Mouse (Mus musculus): ENCODE data around the gene Fam43b. TPM values are rescaled to one million over a fixed set of nuclear protein-coding genes. Genes with fewer than 3 reads are reported as not detected.
"Not testable (repeated sequence)": the region's sequence is repeated elsewhere in the genome, so short reads cannot be mapped to it uniquely, and the experiment has no call there.

Gene Fam43b
- 5.9 and 9.1 TPM in 2 replicates for polyA plus RNA-seq (2014; fragmentation: Nextera tagmentation; extraction: Ambion mirVana)

DNA sequence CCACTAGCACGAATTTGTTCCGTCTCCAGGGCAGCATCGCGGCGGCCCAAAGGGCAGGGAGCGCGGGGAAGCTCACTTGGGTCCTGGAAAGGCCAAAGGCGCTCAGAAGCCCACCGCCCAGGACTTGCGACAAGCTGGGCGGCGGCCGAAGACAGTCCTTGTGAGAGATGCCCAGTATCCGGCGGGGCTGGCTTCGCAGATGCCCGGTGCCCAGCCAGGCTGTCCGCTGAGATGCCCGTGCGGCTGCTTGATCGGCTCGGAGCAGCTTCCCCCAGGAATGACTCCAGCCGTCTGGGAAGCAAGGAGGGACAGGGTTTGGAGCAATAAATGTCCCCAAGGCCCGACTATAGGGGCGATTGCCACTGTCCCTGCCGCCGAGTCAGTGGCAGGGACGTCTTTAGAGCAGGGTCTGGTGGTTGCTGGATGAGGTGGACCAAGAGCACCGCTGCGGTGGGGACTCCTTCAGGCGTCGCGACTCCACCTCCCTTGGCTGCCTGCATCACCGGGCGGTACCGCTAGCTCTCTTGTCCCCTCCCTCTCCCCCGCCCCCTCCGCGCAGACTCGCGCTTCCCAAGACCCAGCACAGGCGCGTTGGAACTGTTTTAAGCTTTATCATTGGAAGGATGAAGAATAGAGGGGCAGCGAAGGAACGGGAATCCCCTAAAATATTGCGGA lies at the start of gene Fam43b:
Fam43b (minus strand) TSS at position 558 of the 675 bp plus-strand sequence.
- Histone ChIP-seq H3K36me3 (ENCODE audit: control insufficient read depth, insufficient read depth, low read length) (no peaks in the 10 kb centered on the region), H3K4me2 (ENCODE audit: low read depth, low read length) (peak within 1 kb of the TSS; percentile 76), H3K9ac (replicated peaks; ENCODE audit: low read depth, low read length) (peak within 1 kb of the TSS; percentile 48), H3K27ac (ENCODE audit: low read depth, low read length) (no peak within 1 kb of the TSS), H3K4me1 (ENCODE audit: control insufficient read depth, insufficient read depth, low read length) (peaks cover 7% of the 10 kb centered on the region; the same call in 1 of the 2 replicates), H3K4me3 (ENCODE audit: low read depth, low read length) (peak within 1 kb of the TSS; percentile 40), H3K9me3 (ENCODE audit: control insufficient read depth, low read length) (no peaks in the 10 kb centered on the region), H3K27me3 (ENCODE audit: control insufficient read depth, insufficient read depth, low read length) (peaks cover 36% of the 10 kb centered on the region)
- WGBS, result 1% methylated on average over 42 of the region's 46 CpGs
- peak; percentile 51; the same call in 1 of the 2 replicates for ATAC-seq (ENCODE audit: low read depth)

DNA sequence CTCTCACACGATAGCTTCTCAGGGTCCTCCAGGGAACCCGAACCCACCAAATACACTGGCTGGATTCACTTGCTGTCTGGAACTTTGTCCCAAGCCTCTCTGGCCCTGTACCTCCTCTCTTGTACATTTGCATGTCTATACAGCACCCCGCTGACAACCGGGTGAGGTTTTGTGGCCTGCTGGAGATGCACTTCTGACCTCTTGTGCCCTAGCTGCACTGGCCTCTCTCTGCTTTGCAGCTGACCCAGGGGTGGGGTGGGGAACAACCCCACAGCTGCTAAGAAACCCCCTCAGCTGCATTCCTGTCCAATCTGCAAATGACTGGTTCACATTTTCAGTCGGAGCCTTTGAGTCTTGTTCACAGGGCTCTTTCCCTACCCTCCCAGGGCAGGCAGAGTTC lies 48.6 kb upstream of the Fam43b start:
- no peak for ATAC-seq (ENCODE audit: low read depth)
- no peaks in the 10 kb centered on the region for H3K27me3 ChIP-seq (ENCODE audit: control insufficient read depth, insufficient read depth, low read length)
- H3K4me1 ChIP-seq (ENCODE audit: control insufficient read depth, insufficient read depth, low read length), result peaks cover 19% of the 10 kb centered on the region
- H3K4me2 ChIP-seq (ENCODE audit: low read depth, low read length), result no peak overlapping the region
- H3K9me3 ChIP-seq (ENCODE audit: control insufficient read depth, low read length), result no peaks in the 10 kb centered on the region
- no peak overlapping the region for H3K4me3 ChIP-seq (ENCODE audit: low read depth, low read length)
- 5% methylated on average over 5 of the region's 5 CpGs for WGBS
- H3K27ac ChIP-seq (ENCODE audit: low read depth, low read length), result no peak overlapping the region
- no peak overlapping the region for H3K9ac ChIP-seq (replicated peaks; ENCODE audit: low read depth, low read length)
- H3K36me3 ChIP-seq (ENCODE audit: control insufficient read depth, insufficient read depth, low read length), result peaks cover 15% of the 10 kb centered on the region

DNA sequence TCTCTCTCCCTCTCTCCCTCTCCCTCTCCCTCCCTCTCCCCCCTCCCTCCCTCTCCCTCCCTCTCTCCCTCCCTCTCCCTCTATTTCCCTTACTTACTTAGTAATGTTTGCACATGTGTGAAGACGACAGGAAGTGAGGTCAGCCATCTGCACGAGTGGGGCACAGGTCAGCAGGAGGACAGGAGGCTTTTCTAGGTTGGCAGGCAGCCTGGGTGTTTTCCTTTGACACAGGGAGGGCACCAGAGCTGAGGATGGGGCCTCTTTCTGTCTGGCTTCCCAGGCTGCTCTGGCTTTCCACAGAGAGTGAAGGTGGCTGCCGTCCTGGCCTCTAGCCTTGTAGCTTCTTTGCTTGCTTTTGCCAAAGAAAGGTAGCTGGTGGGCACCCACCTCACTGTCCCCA lies 43.7 kb upstream of the Fam43b start:
- Histone ChIP-seq H3K9me3 (ENCODE audit: control insufficient read depth, low read length) (no peaks in the 10 kb centered on the region), H3K36me3 (ENCODE audit: control insufficient read depth, insufficient read depth, low read length) (peaks cover 38% of the 10 kb centered on the region), H3K4me3 (ENCODE audit: low read depth, low read length) (no peak overlapping the region), H3K27me3 (ENCODE audit: control insufficient read depth, insufficient read depth, low read length) (no peaks in the 10 kb centered on the region), H3K27ac (ENCODE audit: low read depth, low read length) (no peak overlapping the region), H3K4me1 (ENCODE audit: control insufficient read depth, insufficient read depth, low read length) (peaks cover 10% of the 10 kb centered on the region), H3K4me2 (ENCODE audit: low read depth, low read length) (no peak overlapping the region), H3K9ac (replicated peaks; ENCODE audit: low read depth, low read length) (no peak overlapping the region)
- ATAC-seq (ENCODE audit: low read depth), result no peak
- 68% methylated on average over 3 of the region's 3 CpGs for WGBS

- Histone ChIP-seq H3K4me1 (ENCODE audit: control insufficient read depth, insufficient read depth, low read length) (peaks cover 10% of the 10 kb centered on the region), H3K9ac (replicated peaks; ENCODE audit: low read depth, low read length) (peak within 1 kb of the TSS; percentile 74), H3K4me3 (ENCODE audit: low read depth, low read length) (peak within 1 kb of the TSS; percentile 73), H3K36me3 (ENCODE audit: control insufficient read depth, insufficient read depth, low read length) (peaks cover 23% of the 10 kb centered on the region), H3K27ac (ENCODE audit: low read depth, low read length) (peak within 1 kb of the TSS; percentile 83), H3K27me3 (ENCODE audit: control insufficient read depth, insufficient read depth, low read length) (no peaks in the 10 kb centered on the region), H3K9me3 (ENCODE audit: control insufficient read depth, low read length) (no peaks in the 10 kb centered on the region), H3K4me2 (ENCODE audit: low read depth, low read length) (peak within 1 kb of the TSS; percentile 89)
- ATAC-seq (ENCODE audit: low read depth), result peak; percentile 91
- WGBS, result under 1% methylated on average over 64 of the region's 64 CpGs
These were observed 38.3 kb upstream of the Fam43b start, which contains the start of gene Mul1 for GRCm38 (mm10) chr4:138434347-138435316. TSS of gene Mul1 (plus strand) at chr4:138434671.

DNA sequence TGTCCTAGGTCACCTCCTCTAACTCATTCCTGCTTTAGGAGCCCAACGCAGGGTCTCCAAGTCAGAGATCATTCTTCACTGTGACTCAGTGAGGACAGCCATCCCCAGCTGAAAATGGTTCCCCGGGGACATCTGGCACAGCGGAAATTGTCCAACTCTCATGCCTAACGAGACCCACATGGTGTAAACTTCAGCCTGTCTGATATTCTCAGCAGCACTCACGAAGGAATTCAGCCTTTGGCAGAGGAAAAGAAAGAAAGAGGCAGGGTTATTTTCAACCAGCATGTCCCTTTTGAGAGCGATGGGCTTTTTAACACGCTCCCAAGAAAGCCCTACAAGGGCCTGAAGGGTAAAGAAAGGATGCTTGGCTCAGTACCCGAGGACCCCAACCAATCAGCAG lies 35.0 kb upstream of the Fam43b start:
- Histone ChIP-seq H3K4me2 (ENCODE audit: low read depth, low read length) (no peak overlapping the region), H3K27ac (ENCODE audit: low read depth, low read length) (no peak overlapping the region), H3K4me3 (ENCODE audit: low read depth, low read length) (no peak overlapping the region), H3K36me3 (ENCODE audit: control insufficient read depth, insufficient read depth, low read length) (no peaks in the 10 kb centered on the region), H3K9me3 (ENCODE audit: control insufficient read depth, low read length) (no peaks in the 10 kb centered on the region), H3K4me1 (ENCODE audit: control insufficient read depth, insufficient read depth, low read length) (peaks cover 10% of the 10 kb centered on the region), H3K27me3 (ENCODE audit: control insufficient read depth, insufficient read depth, low read length) (no peaks in the 10 kb centered on the region), H3K9ac (replicated peaks; ENCODE audit: low read depth, low read length) (no peak overlapping the region)
- no peak for ATAC-seq (ENCODE audit: low read depth)
- 52% methylated on average over 8 of the region's 8 CpGs for WGBS

- 42% methylated on average over 3 of the region's 3 CpGs for WGBS
- Histone ChIP-seq H3K4me3 (ENCODE audit: low read depth, low read length) (no peak overlapping the region), H3K9ac (replicated peaks; ENCODE audit: low read depth, low read length) (no peak overlapping the region), H3K4me2 (ENCODE audit: low read depth, low read length) (no peak overlapping the region), H3K4me1 (ENCODE audit: control insufficient read depth, insufficient read depth, low read length) (no peaks in the 10 kb centered on the region), H3K9me3 (ENCODE audit: control insufficient read depth, low read length) (no peaks in the 10 kb centered on the region), H3K27ac (ENCODE audit: low read depth, low read length) (no peak overlapping the region), H3K36me3 (ENCODE audit: control insufficient read depth, insufficient read depth, low read length) (no peaks in the 10 kb centered on the region), H3K27me3 (ENCODE audit: control insufficient read depth, insufficient read depth, low read length) (no peaks in the 10 kb centered on the region)
- ATAC-seq (ENCODE audit: low read depth), result no peak
These were observed 33.5 kb upstream of the Fam43b start for GRCm38 (mm10) chr4:138429778-138430177.

- Histone ChIP-seq H3K4me1 (ENCODE audit: control insufficient read depth, insufficient read depth, low read length) (no peaks in the 10 kb centered on the region), H3K36me3 (ENCODE audit: control insufficient read depth, insufficient read depth, low read length) (no peaks in the 10 kb centered on the region), H3K9ac (replicated peaks; ENCODE audit: low read depth, low read length) (no peak overlapping the region), H3K9me3 (ENCODE audit: control insufficient read depth, low read length) (no peaks in the 10 kb centered on the region), H3K4me3 (ENCODE audit: low read depth, low read length) (no peak overlapping the region), H3K4me2 (ENCODE audit: low read depth, low read length) (no peak overlapping the region), H3K27me3 (ENCODE audit: control insufficient read depth, insufficient read depth, low read length) (no peaks in the 10 kb centered on the region), H3K27ac (ENCODE audit: low read depth, low read length) (no peak overlapping the region)
- ATAC-seq (ENCODE audit: low read depth), result no peak
- 43% methylated on average over 22 of the region's 22 CpGs for WGBS
These were observed 30.7 kb upstream of the Fam43b start for GRCm38 (mm10) chr4:138426778-138427705.

GRCm38 (mm10) chr4:138425604-138426003 lies 29.3 kb upstream of the Fam43b start:
- H3K4me2 ChIP-seq (ENCODE audit: low read depth, low read length); H3K27ac ChIP-seq (ENCODE audit: low read depth, low read length); H3K4me1 ChIP-seq (ENCODE audit: control insufficient read depth, insufficient read depth, low read length); ATAC-seq (ENCODE audit: low read depth); H3K4me3 ChIP-seq (ENCODE audit: low read depth, low read length); H3K27me3 ChIP-seq (ENCODE audit: control insufficient read depth, insufficient read depth, low read length); H3K36me3 ChIP-seq (ENCODE audit: control insufficient read depth, insufficient read depth, low read length); H3K9ac ChIP-seq (replicated peaks; ENCODE audit: low read depth, low read length); H3K9me3 ChIP-seq (ENCODE audit: control insufficient read depth, low read length): not testable (repeated sequence)
- 96% methylated on average over 14 of the region's 14 CpGs for WGBS
